Mouse (Mus musculus) heart, embryonic 16.5 days (tissue): ENCODE measurements around the gene Rpl7a. TPM values are rescaled to one million over a fixed set of nuclear protein-coding genes. Genes with fewer than 3 reads are reported as not detected.

ENCODE experiments used
- ATAC-seq: fragments of 200-750 bp; cut with Nextera tagmentation; replicated peaks from 2 replicates; pipeline ENCODE4 v1.8.0; 2017; ENCODE audit warnings: moderate number of reproducible peaks; ENCODE audit not compliant: insufficient read depth, low FRiP score; ENCODE audit errors: extremely low read depth
- H3K27ac ChIP-seq: fragments of 300-500 bp; sonication (generic); 2 replicates; pipeline ENCODE4 v1.5.1; 2014; ENCODE audit warnings: mild to moderate bottlenecking, low read length, control low read depth, moderate library complexity
- H3K27me3 ChIP-seq: fragments of 300-500 bp; sonication (generic); 2 replicates; pipeline ENCODE4 v1.6.1; 2014; ENCODE audit warnings: low read length, mixed read lengths; ENCODE audit not compliant: control insufficient read depth, insufficient read depth
- H3K36me3 ChIP-seq: fragments of 300-500 bp; sonication (generic); 2 replicates; pipeline ENCODE4 v1.6.1; 2014; ENCODE audit not compliant: control insufficient read depth, insufficient read depth
- H3K4me1 ChIP-seq: fragments of 300-500 bp; sonication (generic); 2 replicates; pipeline ENCODE4 v1.6.1; 2014; ENCODE audit warnings: low read length, mixed read lengths; ENCODE audit not compliant: control insufficient read depth, insufficient read depth
- H3K4me2 ChIP-seq: fragments of 300-500 bp; sonication (generic); 2 replicates; pipeline ENCODE4 v1.6.1; 2014; ENCODE audit warnings: low read depth, mild to moderate bottlenecking, control low read depth, low read length
- H3K4me3 ChIP-seq: fragments of 300-500 bp; sonication (generic); 2 replicates; pipeline ENCODE4 v1.5.1; 2014; ENCODE audit warnings: mild to moderate bottlenecking, control low read depth, low read length
- H3K9ac ChIP-seq: fragments of 300-500 bp; sonication (generic); 2 replicates; pipeline ENCODE4 v1.6.1; 2014; ENCODE audit warnings: low read length, control low read depth
- H3K9me3 ChIP-seq: fragments of 300-500 bp; sonication (generic); replicated peaks from 2 replicates; pipeline ENCODE4 v1.6.1; 2016; ENCODE audit warnings: low read length; ENCODE audit not compliant: control insufficient read depth
- WGBS: fragments of 180-500 bp; shearing (Covaris S2); extraction: QIAGEN DNeasy Blood & Tissue Kit; methylation state at CpG from one replicate; pipeline ENCODE4 v1.1.7; 2014; 5-methylcytosine and 5-hydroxymethylcytosine counted together
- polyA plus RNA-seq: library from polyadenylated mRNA; unstranded; fragments of >200 nt; fragmentation: Nextera tagmentation; extraction: Ambion mirVana; gene quantifications from 2 replicates; pipeline ENCODE4 v1.2.1, GENCODE M21; 2015

The Rpl7a gene
- polyA plus RNA-seq, 1 experiment from 2014 or later: 287 TPM

- no peaks in the 10 kb centered on the region for H3K27me3 ChIP-seq
- no peak overlapping the region for H3K4me2 ChIP-seq
- no peaks in the 10 kb centered on the region for H3K36me3 ChIP-seq
- H3K4me1 ChIP-seq: no peaks in the 10 kb centered on the region
- no peak for ATAC-seq
- H3K9me3 ChIP-seq: no peaks in the 10 kb centered on the region
- H3K27ac ChIP-seq: no peak overlapping the region
- WGBS: 33% methylated on average over 5 of the region's 5 CpGs
- no peak overlapping the region for H3K9ac ChIP-seq
- no peak overlapping the region for H3K4me3 ChIP-seq
Measured at GRCm38 (mm10) chr2:26941539-26941938, 31.0 kb downstream of the Rpl7a start.

- Histone ChIP-seq H3K9me3 (no peaks in the 10 kb centered on the region), H3K4me1 (no peaks in the 10 kb centered on the region), H3K9ac (no peak overlapping the region), H3K4me3 (no peak overlapping the region), H3K27me3 (no peaks in the 10 kb centered on the region), H3K4me2 (no peak overlapping the region), H3K36me3 (no peaks in the 10 kb centered on the region), H3K27ac (no peak overlapping the region)
- ATAC-seq: no peak
- 66% methylated on average over 3 of the region's 3 CpGs for WGBS
Measured at GRCm38 (mm10) chr2:26943253-26943652, 32.7 kb downstream of the Rpl7a start.

- H3K9ac ChIP-seq: no peak overlapping the region
- H3K4me2 ChIP-seq: no peak overlapping the region
- H3K4me1 ChIP-seq: no peaks in the 10 kb centered on the region
- H3K27ac ChIP-seq: no peak overlapping the region
- H3K27me3 ChIP-seq: no peaks in the 10 kb centered on the region
- H3K4me3 ChIP-seq: no peak overlapping the region
- no peak for ATAC-seq
- 86% methylated on average over 2 of the region's 2 CpGs for WGBS
- H3K36me3 ChIP-seq: peaks cover 22% of the 10 kb centered on the region
- no peaks in the 10 kb centered on the region for H3K9me3 ChIP-seq
Measured at GRCm38 (mm10) chr2:26950411-26950810, 39.8 kb downstream of the Rpl7a start.

GRCm38 (mm10) chr2:26951346-26951905, 40.9 kb downstream of the Rpl7a start:
- H3K4me1 ChIP-seq: no peaks in the 10 kb centered on the region
- H3K9ac ChIP-seq: no peak overlapping the region
- H3K27me3 ChIP-seq: no peaks in the 10 kb centered on the region
- H3K9me3 ChIP-seq: no peaks in the 10 kb centered on the region
- no peak overlapping the region for H3K4me2 ChIP-seq
- H3K36me3 ChIP-seq: peaks cover 32% of the 10 kb centered on the region
- ATAC-seq: no peak
- H3K27ac ChIP-seq: no peak overlapping the region
- no peak overlapping the region for H3K4me3 ChIP-seq
- WGBS: 84% methylated on average over 8 of the region's 8 CpGs

GRCm38 (mm10) chr2:26952193-26952592, 41.6 kb downstream of the Rpl7a start:
- ATAC-seq: no peak
- Histone ChIP-seq H3K27me3 (no peaks in the 10 kb centered on the region), H3K4me3 (no peak overlapping the region), H3K4me2 (no peak overlapping the region), H3K9ac (no peak overlapping the region), H3K4me1 (no peaks in the 10 kb centered on the region), H3K36me3 (peaks cover 36% of the 10 kb centered on the region), H3K27ac (no peak overlapping the region), H3K9me3 (no peaks in the 10 kb centered on the region)
- WGBS: 89% methylated on average over 4 of the region's 4 CpGs

- no peak overlapping the region for H3K4me3 ChIP-seq
- WGBS: 85% methylated on average over 8 of the region's 8 CpGs
- H3K9ac ChIP-seq: no peak overlapping the region
- no peaks in the 10 kb centered on the region for H3K9me3 ChIP-seq
- no peaks in the 10 kb centered on the region for H3K27me3 ChIP-seq
- H3K4me1 ChIP-seq: no peaks in the 10 kb centered on the region
- H3K4me2 ChIP-seq: no peak overlapping the region
- H3K27ac ChIP-seq: no peak overlapping the region
- H3K36me3 ChIP-seq: peaks cover 43% of the 10 kb centered on the region
- ATAC-seq: no peak
Measured at GRCm38 (mm10) chr2:26952866-26953265, 42.3 kb downstream of the Rpl7a start.

GRCm38 (mm10) chr2:26954735-26955395, 44.3 kb downstream of the Rpl7a start:
- no peak overlapping the region for H3K4me2 ChIP-seq
- H3K27me3 ChIP-seq: no peaks in the 10 kb centered on the region
- H3K9ac ChIP-seq: no peak overlapping the region
- peaks cover 54% of the 10 kb centered on the region for H3K36me3 ChIP-seq
- H3K4me3 ChIP-seq: no peak overlapping the region
- no peak for ATAC-seq
- 89% methylated on average over 2 of the region's 2 CpGs for WGBS
- H3K9me3 ChIP-seq: no peaks in the 10 kb centered on the region
- no peak overlapping the region for H3K27ac ChIP-seq
- no peaks in the 10 kb centered on the region for H3K4me1 ChIP-seq

- Histone ChIP-seq H3K9ac (no peak overlapping the region), H3K36me3 (peaks cover 62% of the 10 kb centered on the region), H3K4me2 (no peak overlapping the region), H3K4me3 (no peak overlapping the region), H3K4me1 (peaks cover 3% of the 10 kb centered on the region), H3K9me3 (no peaks in the 10 kb centered on the region), H3K27ac (no peak overlapping the region), H3K27me3 (no peaks in the 10 kb centered on the region)
- 93% methylated on average over 12 of the region's 12 CpGs for WGBS
- no peak for ATAC-seq
Measured at GRCm38 (mm10) chr2:26956811-26957487, 46.4 kb downstream of the Rpl7a start.

- Histone ChIP-seq H3K9me3 (no peaks in the 10 kb centered on the region), H3K27me3 (no peaks in the 10 kb centered on the region)
- 90% methylated on average over 2 of the region's 2 CpGs for WGBS
Measured at GRCm38 (mm10) chr2:26957488-26957859, 46.9 kb downstream of the Rpl7a start.

More at GRCm38 (mm10) chr2:26957488-26957859, 46.9 kb downstream of the Rpl7a start:
- Histone ChIP-seq H3K9ac (no peak overlapping the region), H3K4me1 (peaks cover 5% of the 10 kb centered on the region), H3K4me3 (no peak overlapping the region), H3K4me2 (no peak overlapping the region), H3K27ac (no peak overlapping the region), H3K36me3 (peaks cover 62% of the 10 kb centered on the region)
- ATAC-seq: no peak
